Mouse (Mus musculus) mouse embryonic stem cell (cell line): ENCODE results near the gene Capn8.

Source experiments
- in situ Hi-C, 2 experiments: fragments of 300-500 bp; cut with MboI; formaldehyde crosslinking; loops; 1 replicate in 1 of 2; 3 replicates in 1 of 2; pipeline ENCODE4 v1.14.3; 2019 to 2020; ENCODE audit warnings: low sequenced_read_pairs in 2 of 2, low pct_unique_long_range_greater_than_20kb in 1 of 2, mixed read lengths in 1 of 2; ENCODE audit not compliant: unreplicated experiment in 1 of 2

The Capn8 gene

GRCm38 (mm10) chr1:182645211-182645668, 80.4 kb downstream of the Capn8 start:
- in situ Hi-C loops: no loop called here

GRCm38 (mm10) chr1:182646796-182647195, 82.0 kb downstream of the Capn8 start:
- in situ Hi-C loops: no loop called here

- in situ Hi-C loops: no loop called here
Observed at GRCm38 (mm10) chr1:182657760-182658159, 93.0 kb downstream of the Capn8 start.

GRCm38 (mm10) chr1:182660365-182660764, 95.6 kb downstream of the Capn8 start:
- in situ Hi-C loops: no loop called here

GRCm38 (mm10) chr1:182663671-182664070, 98.9 kb downstream of the Capn8 start:
- in situ Hi-C loops: no loop called here

GRCm38 (mm10) chr1:182664841-182665240, 100.0 kb downstream of the Capn8 start:
- in situ Hi-C loops: no loop called here

- in situ Hi-C loops: no loop called here
Observed at GRCm38 (mm10) chr1:182667281-182667680, 102.5 kb downstream of the Capn8 start.

GRCm38 (mm10) chr1:182669741-182670140, 104.9 kb downstream of the Capn8 start:
- in situ Hi-C loops: no loop called here

- in situ Hi-C loops: no loop called here
Observed at GRCm38 (mm10) chr1:182670563-182671342, 105.9 kb downstream of the Capn8 start.

GRCm38 (mm10) chr1:182671343-182671624, 106.5 kb downstream of the Capn8 start:
- in situ Hi-C loops: no loop called here

GRCm38 (mm10) chr1:182675346-182675745, 110.5 kb downstream of the Capn8 start:
- in situ Hi-C loops: no loop called here

GRCm38 (mm10) chr1:182678151-182678550, 113.3 kb downstream of the Capn8 start:
- in situ Hi-C loops: no loop called here

- in situ Hi-C loops: no loop called here
Observed at GRCm38 (mm10) chr1:182679169-182679568, 114.4 kb downstream of the Capn8 start.

GRCm38 (mm10) chr1:182679582-182679981, 114.8 kb downstream of the Capn8 start:
- in situ Hi-C loops: no loop called here
